Mouse (Mus musculus) erythroblast, embryonic 14.5 days (primary cell): Measurements from ENCODE around the gene Zbtb34.

Experiments
- GATA1 ChIP-seq: IDR thresholded peaks from 2 replicates; pipeline ENCODE4 v1.6.1; 2012; ENCODE audit warnings: low read length, inconsistent platforms, mixed read lengths
- TAL1 ChIP-seq: IDR thresholded peaks from 3 replicates; pipeline ENCODE4 v1.6.1; 2012; ENCODE audit warnings: low read length, inconsistent platforms, mixed read lengths

GRCm38 (mm10) chr2:33370777-33371647 is 60.1 kb downstream of the Zbtb34 start, which contains the start of gene Ralgps1:
- no peak for TF ChIP-seq GATA1
- TF ChIP-seq TAL1 = no peak
